Mouse (Mus musculus): ENCODE results near the gene Ccl1.

Gene Ccl1

GRCm38 (mm10) chr11:82305590-82305989 lies at the start of gene Ccl1:
Gene Ccl1, minus strand, starts transcription at chr11:82305690.
- no peak for DNase-seq

GRCm38 (mm10) chr11:82351039-82351438 lies 45.5 kb upstream of the Ccl1 start:
- no peak for DNase-seq

DNA sequence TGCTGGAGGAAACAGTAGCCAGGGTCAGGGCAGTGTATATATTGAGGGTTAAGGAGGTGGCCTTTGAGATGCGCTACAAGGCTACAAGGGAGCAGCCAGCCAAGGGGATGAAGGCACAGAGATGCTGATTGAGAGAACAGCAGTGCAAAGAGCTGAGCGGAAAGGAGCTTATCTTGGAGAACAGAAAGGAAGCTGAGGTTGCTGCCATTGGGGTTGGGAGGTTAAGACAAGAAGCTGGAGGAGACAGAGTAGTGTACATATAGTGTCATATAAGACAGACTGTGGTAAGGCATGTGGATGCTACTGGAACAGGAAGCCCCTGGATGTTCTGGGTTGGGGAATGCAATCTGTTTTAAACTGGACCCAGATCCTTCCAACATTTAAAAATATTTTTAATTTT lies 35.4 kb upstream of the Ccl1 start:
- no peak for DNase-seq

GRCm38 (mm10) chr11:82340416-82340815 lies 34.9 kb upstream of the Ccl1 start:
- no peak for DNase-seq

DNA sequence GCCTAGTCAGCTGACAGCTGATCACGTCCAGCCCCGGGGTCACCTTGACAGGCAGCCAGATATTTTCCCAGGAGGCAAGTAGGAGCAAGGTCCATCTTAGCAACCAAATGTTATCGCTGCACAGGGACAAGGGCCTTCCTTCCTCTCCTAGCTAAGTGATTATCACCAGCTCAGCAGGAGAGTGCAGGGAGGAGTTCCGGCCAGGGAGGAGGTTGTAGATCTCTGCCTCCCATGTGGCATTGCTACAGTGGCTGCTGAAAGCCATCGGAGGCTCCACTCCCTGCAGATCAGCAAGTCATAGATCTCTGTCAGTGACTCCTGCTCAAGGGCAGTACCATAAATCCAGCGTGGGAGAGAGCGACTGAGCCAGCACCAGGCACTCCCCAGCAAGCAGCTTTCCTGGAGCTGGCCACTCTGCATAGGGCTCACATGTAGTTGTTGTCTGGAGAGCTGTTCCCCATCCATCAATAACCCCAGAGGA lies 34.5 kb upstream of the Ccl1 start:
- no peak for DNase-seq

- DNase-seq: no peak
Observed at GRCm38 (mm10) chr11:82313153-82313552, 7.7 kb upstream of the Ccl1 start.

- DNase-seq: no peak
Observed at GRCm38 (mm10) chr11:82310336-82311045, 5.0 kb upstream of the Ccl1 start.

- no peak for DNase-seq
Observed at GRCm38 (mm10) chr11:82297895-82298294, 7.6 kb downstream of the Ccl1 start.

DNA sequence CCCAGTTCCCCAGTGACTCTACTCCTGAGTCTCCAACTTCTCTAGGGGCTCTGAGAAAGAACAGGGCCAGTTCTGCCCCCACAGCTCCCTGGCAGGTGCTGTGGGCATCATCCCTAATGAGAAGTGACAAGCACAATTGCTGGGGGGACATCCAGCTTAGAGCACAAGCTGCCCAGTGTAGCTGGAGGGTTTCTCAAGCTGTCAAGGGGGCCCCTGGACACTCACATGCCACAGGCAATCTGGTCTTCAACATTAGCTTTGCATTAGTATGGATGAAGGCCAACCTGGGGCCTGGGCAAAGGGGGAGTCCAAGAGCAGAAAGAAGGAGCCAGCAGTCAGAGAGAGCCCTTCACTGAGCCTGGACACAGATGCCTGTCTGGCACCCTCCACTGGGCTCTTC lies 14.6 kb downstream of the Ccl1 start:
- no peak for DNase-seq

DNA sequence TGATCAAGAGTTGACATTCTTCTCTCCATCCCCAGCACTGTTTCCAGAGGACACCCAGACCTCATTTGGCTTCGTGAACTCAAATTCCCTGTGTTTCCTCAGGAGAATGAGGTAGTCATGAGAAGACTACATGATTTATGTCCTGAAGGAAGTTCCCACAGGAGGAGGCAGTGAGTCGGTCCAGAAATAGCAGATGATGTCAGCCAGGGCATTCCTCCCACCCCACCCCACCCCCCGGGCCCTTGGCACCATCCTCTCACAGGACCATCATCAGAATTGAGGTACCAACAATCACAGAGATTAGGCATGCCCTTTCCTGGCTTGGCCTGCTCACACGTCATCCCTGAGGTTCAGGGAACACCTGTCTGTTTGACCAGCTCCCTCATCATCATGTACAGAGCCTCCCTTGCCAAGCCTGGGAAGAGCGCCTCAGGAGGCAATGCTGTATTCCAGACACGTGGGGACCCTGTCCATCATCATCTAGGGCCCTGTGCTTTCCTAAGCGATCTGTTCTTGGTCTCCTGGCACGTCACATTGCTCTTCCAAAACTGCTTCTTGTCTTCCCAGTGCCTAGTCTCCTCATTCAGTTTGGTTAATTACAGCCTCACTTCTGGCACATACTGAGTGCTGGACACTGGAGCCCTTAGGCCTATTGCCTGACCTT lies 31.2 kb downstream of the Ccl1 start:
- DNase-seq: no peak

- DNase-seq: no peak
Observed at GRCm38 (mm10) chr11:82259131-82259530, 46.4 kb downstream of the Ccl1 start.

DNA sequence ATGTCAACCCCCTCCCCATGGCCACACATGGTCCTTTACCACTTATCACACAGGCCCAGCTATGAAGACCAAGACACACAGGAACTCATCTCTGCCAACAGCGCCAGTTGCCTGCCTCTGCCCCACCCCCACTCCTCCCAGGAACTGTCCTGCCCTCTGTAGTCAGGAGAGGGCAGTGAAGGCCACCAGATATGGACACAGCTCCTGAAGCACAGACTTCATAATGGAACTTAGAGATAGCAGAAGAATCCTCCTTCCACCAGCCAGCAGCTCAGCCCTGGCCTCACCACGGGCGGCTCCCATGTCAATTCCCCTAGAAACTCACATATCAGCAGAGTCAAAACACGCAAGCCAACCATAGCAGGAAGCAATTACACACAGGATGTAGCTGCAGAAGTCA lies 49.9 kb downstream of the Ccl1 start:
- peak in 1 of 2 experiments; percentile 19 for DNase-seq

- DNase-seq: no peak
Observed at GRCm38 (mm10) chr11:82253421-82253820, 52.1 kb downstream of the Ccl1 start.

DNA sequence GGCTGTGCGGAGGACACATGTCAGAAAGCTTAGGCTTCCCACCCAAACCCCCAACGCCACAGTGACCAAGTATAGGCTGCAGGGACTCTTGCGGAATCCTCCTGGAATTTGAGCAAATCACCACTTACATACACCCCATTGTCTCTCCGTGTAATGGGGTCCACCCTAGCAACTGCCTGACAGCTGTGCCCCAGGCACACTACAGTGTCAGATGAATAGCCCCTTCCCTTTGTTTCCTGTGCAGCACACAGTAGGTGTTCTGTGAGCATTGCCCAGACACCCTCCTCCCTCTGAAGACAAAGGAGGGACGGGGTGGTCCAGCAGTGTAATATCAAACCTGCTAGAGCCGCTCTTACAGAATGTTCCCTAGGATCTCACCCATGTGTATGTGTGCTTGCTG lies 54.2 kb downstream of the Ccl1 start:
- no peak for DNase-seq

DNA sequence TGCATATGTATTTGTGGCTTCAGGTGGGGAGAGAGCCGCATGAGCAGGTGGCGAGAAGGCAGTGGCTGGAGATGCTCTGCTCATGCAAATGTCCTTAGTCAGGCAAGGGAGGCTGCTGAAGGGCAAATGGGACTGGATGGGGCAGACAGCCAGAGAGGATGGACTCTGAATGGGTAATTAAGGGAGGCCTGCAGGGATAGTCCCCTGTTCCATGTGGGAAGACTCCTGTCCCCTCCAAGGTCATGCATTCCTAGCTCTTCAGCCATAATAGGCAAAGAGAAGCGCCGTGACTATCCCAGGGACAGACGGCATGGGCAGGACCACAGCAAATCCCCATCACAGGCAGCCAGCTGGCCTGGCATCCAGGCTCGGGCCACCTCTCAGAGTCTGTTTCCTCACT lies 55.5 kb downstream of the Ccl1 start:
- no peak for DNase-seq

GRCm38 (mm10) chr11:82237439-82237838 lies 68.1 kb downstream of the Ccl1 start:
- no peak for DNase-seq

GRCm38 (mm10) chr11:82235551-82236207 lies 69.8 kb downstream of the Ccl1 start:
- DNase-seq: peak in 1 of 2 experiments; percentile 4

GRCm38 (mm10) chr11:82233991-82234390 lies 71.5 kb downstream of the Ccl1 start:
- no peak for DNase-seq

DNA sequence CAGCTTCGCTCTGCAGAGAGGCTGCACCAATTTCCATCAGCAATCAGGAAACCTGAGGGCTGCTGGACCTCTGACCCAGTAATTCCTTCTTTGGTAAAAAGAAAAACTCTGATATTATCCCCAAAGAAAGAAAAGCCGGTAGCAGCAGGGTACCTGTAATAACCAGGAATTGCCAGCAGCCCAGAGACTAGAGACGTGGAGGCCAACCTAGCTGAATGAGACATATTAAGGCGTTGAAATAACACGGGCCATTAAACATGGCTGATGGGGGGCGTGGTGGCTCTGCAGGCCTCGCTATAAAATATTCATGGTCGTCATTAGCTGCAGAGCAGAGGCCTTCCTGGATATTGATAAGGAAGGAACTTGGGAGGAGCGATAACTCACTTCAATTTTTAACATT lies 78.5 kb downstream of the Ccl1 start:
- DNase-seq: no peak

GRCm38 (mm10) chr11:82225936-82226335 lies 79.6 kb downstream of the Ccl1 start:
- DNase-seq: no peak

GRCm38 (mm10) chr11:82216531-82216930 lies 89.0 kb downstream of the Ccl1 start:
- DNase-seq: no peak

DNA sequence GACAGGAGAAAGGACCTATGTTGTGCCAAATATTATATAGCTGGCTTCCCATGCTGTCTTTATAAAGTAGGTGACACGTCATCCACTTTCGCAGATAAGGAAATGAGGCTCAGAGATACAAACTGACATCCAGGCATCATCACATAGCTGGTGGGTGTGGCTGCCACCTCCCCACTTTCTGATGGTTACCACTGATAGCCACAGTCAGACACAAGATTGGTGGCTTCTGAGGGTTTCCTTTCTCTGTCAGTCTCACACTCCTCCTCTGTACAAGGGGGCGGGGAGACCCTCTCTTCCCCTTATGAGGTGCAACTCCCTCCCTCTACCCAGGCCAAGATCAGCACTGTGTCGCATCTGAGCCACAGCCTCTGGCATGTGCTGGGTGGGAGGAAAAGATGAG lies 91.1 kb downstream of the Ccl1 start:
- no peak for DNase-seq

- no peak for DNase-seq
Observed at GRCm38 (mm10) chr11:82206960-82207488, 98.5 kb downstream of the Ccl1 start.

- no peak for DNase-seq
Observed at GRCm38 (mm10) chr11:82205221-82205620, 100.3 kb downstream of the Ccl1 start.
